Mouse (Mus musculus) E14TG2a.4 (cell line): ENCODE measurements at regions not wholly inside any gene's neighbourhood (a gene's known extent, or its start where the extent isn't known, plus 50 kb on each side); places are given as distances from the start of the nearest gene placed in this dataset.

Experiments used
- CTCF ChIP-seq: conservative IDR thresholded peaks from 2 replicates; pipeline ENCODE4 v1.5.1; 2014; ENCODE audit warnings: low read length
- POU5F1 ChIP-seq: IDR thresholded peaks from 2 replicates; pipeline ENCODE4 v1.6.1; 2014; ENCODE audit warnings: low read length, borderline replicate concordance

- TF ChIP-seq CTCF (no peak), POU5F1 (no peak)
Observed at GRCm38 (mm10) chr1:42496022-42496421, 199.5 kb upstream of the Pou3f3 start.
